ENCODE assay signal across 17 mouse cellular contexts in the genomic region with DNA sequence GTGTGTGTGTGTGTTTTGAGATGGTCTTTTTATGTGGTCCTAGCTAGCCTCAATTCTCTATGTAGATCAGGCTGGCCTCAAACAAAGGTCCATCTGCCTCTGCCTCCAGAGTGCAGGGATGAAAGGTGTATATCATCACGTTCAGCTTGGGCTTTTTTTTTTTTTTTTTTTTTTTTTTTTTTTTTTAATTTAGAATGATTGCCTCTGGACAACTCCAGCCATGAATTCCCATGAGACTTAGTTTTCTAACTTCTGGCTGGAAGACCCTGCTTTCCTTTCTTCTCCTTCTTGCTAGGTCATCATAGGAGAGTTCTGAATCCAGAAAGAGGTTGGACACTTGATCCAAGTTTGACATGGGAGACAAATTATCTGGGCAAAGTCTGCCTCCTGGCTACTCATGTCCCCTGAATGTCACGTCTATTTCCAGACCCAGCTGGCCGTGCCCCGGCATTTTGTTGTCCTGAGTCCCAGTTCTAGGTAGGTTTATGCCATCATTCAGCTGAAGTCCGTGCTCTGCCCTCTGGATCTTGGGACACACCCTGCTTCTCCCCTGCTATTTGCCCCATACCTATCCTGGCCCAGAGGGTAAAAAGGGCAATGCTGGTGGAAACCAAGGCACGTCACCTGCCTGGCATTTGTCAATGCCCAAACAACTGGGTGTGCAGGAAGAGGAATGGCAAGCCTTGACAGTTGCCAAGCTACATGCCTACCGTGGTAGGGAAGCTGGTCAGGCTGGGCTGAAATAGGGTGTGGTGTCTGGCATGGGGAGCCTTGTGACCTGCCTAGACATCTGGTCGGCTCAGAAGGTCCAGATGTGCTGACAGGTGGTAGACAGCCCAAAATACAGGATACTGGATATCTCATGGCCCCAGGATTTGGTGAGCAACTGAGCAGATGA. TPM values are rescaled to one million over a fixed set of nuclear protein-coding genes. Genes with fewer than 3 reads are reported as not detected.
A peak's percentile ranks its signal among the peaks of the same experiment; 100 is the strongest.
DNase-seq lines count a peak whose midpoint lies in the region; ATAC-seq lines count a peak whose summit lies in the region.
"Had no signal": no experiment of that assay in that cellular context is flagged by ENCODE, and none has a peak within 500 bp of the region (broad histone marks: within the 10 kb centered on the region; RNA-seq: fewer than 3 reads in every experiment).

No protein-coding gene starts in this region.

- H3K4me3 ChIP-seq in heart, embryonic 11.5 days (ENCODE audit: low read depth, low read length) = no peak overlapping the region

- peaks cover 21% of the 10 kb centered on the region for H3K36me3 ChIP-seq in heart, embryonic 11.5 days (ENCODE audit: control insufficient read depth, insufficient read depth, low read length)

- peak; percentile 45 to 58 for DNase-seq in heart, adult 18-20 months
- DNase-seq in urinary bladder, postnatal 14 days (ENCODE audit: low spot score) = peak; percentile 19
- DNase-seq in urinary bladder, adult 18-20 months (ENCODE audit: low spot score in 2 of 2) = no peak
- peak; percentile 20 to 60 for DNase-seq in kidney, postnatal 25 days
- DNase-seq in adrenal gland, adult 18-20 months (ENCODE audit: low spot score in 2 of 2) = no peak
- DNase-seq in cerebellum, adult 8-10 months = no peak
- DNase-seq: adrenal gland, adult 2 months; forebrain, postnatal 0 days; lung, postnatal 4 days; right cerebral cortex, postnatal 25 days had no signal

- no peaks in the 10 kb centered on the region for H3K9me3 ChIP-seq in heart, embryonic 11.5 days (replicated peaks; ENCODE audit: control insufficient read depth, low read length)

- ATAC-seq in heart, embryonic 11.5 days (replicated peaks; ENCODE audit: insufficient number of reproducible peaks, low FRiP score, low TSS enrichment) = no peak
- no peak for ATAC-seq in erythroid progenitor cell, adult 5-6 weeks (replicated peaks; ENCODE audit: low FRiP score, poor library complexity, severe bottlenecking)
- ATAC-seq: forebrain, postnatal 0 days; inflammation-experienced regulatory T-cells, adult 6 months; midbrain, embryonic 16.5 days had no signal

- H3K4me1 ChIP-seq in heart, embryonic 11.5 days (ENCODE audit: control insufficient read depth, insufficient read depth, low read length) = peaks cover 7% of the 10 kb centered on the region; the same call in 1 of the 2 replicates

- no peak overlapping the region for H3K4me2 ChIP-seq in heart, embryonic 11.5 days

- no peaks in the 10 kb centered on the region for H3K27me3 ChIP-seq in heart, embryonic 11.5 days (ENCODE audit: control insufficient read depth, insufficient read depth, low read length)
- H3K27me3 ChIP-seq: Patski had no signal

- 76% methylated on average over 8 of the region's 8 CpGs for WGBS in heart, embryonic 11.5 days (ENCODE audit: insufficient replicate concordance)

- H3K27ac ChIP-seq in heart, embryonic 11.5 days (ENCODE audit: low read depth, low read length) = no peak overlapping the region

- H3K9ac ChIP-seq in heart, embryonic 11.5 days (ENCODE audit: low read depth, low read length) = no peak overlapping the region
- H3K9ac ChIP-seq: forebrain, postnatal 0 days had no signal

RNA-seq across cellular contexts. Expression of a gene that starts 21.1 kb away (rescaled TPM):
- 1 to 10 TPM; 4.7 to 5.3 TPM for total RNA-seq in heart, adult 18-20 months (2021)
- polyA plus RNA-seq in heart, embryonic 11.5 days (2014; fragmentation: Nextera tagmentation; extraction: Ambion mirVana) = 22.0 and 23.7 TPM in 2 replicates
- total RNA-seq in erythroid progenitor cell, adult 5-6 weeks (2015; ENCODE audit: low replicate concordance) = 12.2 and 19.1 TPM in 2 replicates
- total RNA-seq in erythroid progenitor cell, adult 5-6 weeks (2017; ENCODE audit: low replicate concordance) = 39.5 and 40.3 TPM in 2 replicates
- 10 to 100 TPM; 10.9 to 14.1 TPM for total RNA-seq in adrenal gland, adult 18-20 months (2021)

RNA-seq across cellular contexts. Expression of a gene that starts 34.8 kb away (rescaled TPM):
- 100 to 1,000 TPM; 314 to 326 TPM for total RNA-seq in heart, adult 18-20 months (2021)
- 64.9 and 93.6 TPM in 2 replicates for polyA plus RNA-seq in heart, embryonic 11.5 days (2014; fragmentation: Nextera tagmentation; extraction: Ambion mirVana)
- total RNA-seq in erythroid progenitor cell, adult 5-6 weeks (2015; ENCODE audit: low replicate concordance) = 9.4 and 31.0 TPM in 2 replicates
- 4.1 and 5.6 TPM in 2 replicates for total RNA-seq in erythroid progenitor cell, adult 5-6 weeks (2017; ENCODE audit: low replicate concordance)
- 10 to 100 TPM; 79.0 to 91.6 TPM for total RNA-seq in adrenal gland, adult 18-20 months (2021)

RNA-seq across cellular contexts. Expression of a gene that starts 47.1 kb away (rescaled TPM):
- not detected for total RNA-seq in heart, adult 18-20 months (2021)
- polyA plus RNA-seq in heart, embryonic 11.5 days (2014; fragmentation: Nextera tagmentation; extraction: Ambion mirVana) = 1.1 TPM in 1 of 2 replicates, not detected in the other
- total RNA-seq in erythroid progenitor cell, adult 5-6 weeks (2015; ENCODE audit: low replicate concordance) = 769 and 967 TPM in 2 replicates
- 327 and 371 TPM in 2 replicates for total RNA-seq in erythroid progenitor cell, adult 5-6 weeks (2017; ENCODE audit: low replicate concordance)
- total RNA-seq in adrenal gland, adult 18-20 months (2021) = under 1 TPM in 1 of 2 experiments, not detected in 1; 0.70 TPM
- total RNA-seq: forebrain, postnatal 0 days; heart, postnatal 36 days had no signal
- polyA plus RNA-seq: adrenal gland, adult 2 months; Patski; testis, adult 2 months had no signal

Comparison
In these comparisons a context has a peak if more than half of its experiments do, and no peak if none do; other contexts are left out.
1. DNase-seq: peak in heart, adult 18-20 months (2 of 2), urinary bladder, postnatal 14 days (single experiment) and kidney, postnatal 25 days (2 of 2); none in urinary bladder, adult 18-20 months (0 of 2), adrenal gland, adult 18-20 months (0 of 2) and cerebellum, adult 8-10 months (single experiment).
2. RNA of a gene that starts 47.1 kb away (total RNA-seq): 327 to 967 TPM in erythroid progenitor cell, adult 5-6 weeks; 0.70 TPM in adrenal gland, adult 18-20 months and not detected in heart, adult 18-20 months; every median in the first group is over 100 times any median in the second.